Mouse (Mus musculus): ENCODE results near the gene Tepsin. TPM values are rescaled to one million over a fixed set of nuclear protein-coding genes. Genes with fewer than 3 reads are reported as not detected.

The Tepsin gene
- polyA plus RNA-seq (2015; fragmentation: Nextera tagmentation; extraction: Ambion mirVana) = 6.0 and 7.6 TPM in 2 replicates

DNA sequence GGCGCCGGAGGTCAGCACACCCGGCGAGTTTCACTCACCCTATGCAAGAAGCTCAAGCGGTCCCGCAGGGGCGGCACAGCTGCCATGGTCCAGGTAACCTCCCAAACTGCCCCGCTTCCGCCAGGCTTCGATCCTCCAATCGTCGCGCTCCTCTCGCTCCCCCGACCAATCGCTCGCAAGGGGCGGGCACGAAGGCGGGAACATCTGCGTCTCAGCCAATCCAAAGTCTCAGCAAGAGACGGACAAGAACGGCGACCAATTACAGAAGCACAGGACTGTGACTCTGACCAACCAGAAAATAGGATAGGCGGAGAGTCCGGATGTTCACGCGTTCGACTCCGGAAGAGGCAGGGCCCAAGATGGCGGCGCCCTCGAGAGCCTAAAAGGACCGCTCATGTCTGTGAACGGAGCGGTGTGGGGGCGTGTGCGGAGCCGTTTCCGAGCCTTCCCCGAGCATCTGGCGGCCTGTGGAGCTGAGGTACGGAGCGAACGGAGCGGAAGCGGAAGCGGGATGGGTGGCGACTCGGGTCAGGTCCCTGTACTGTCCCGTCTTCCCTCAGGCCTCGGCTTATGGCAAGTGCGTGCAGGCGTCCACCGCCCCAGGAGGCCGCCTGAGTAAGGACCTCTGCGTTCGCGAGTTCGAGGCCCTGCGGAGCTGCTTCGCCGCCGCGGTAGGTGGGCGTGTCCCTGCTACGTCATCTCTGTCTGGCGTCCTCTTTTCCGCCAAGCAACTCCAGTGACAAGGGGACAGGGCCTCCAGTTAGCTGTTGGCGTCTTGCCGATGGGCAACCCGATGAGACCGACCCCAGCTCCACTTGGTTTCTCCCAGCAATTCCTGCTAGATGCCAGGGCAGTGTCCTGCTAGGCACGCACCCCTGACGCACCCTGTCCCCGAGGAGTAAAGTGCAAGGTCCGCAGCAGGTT, at the start of gene Tepsin, which contains the start of gene Ndufaf8:
Tepsin (minus strand) TSS at position 144 of the 924 bp plus-strand sequence.
Ndufaf8 (plus strand) TSS at position 341 of the 924 bp plus-strand sequence.
- H3K27me3 ChIP-seq = no peaks in the 10 kb centered on the region
- WGBS (ENCODE audit: insufficient replicate concordance) = under 1% methylated on average over 77 of the region's 77 CpGs

DNA sequence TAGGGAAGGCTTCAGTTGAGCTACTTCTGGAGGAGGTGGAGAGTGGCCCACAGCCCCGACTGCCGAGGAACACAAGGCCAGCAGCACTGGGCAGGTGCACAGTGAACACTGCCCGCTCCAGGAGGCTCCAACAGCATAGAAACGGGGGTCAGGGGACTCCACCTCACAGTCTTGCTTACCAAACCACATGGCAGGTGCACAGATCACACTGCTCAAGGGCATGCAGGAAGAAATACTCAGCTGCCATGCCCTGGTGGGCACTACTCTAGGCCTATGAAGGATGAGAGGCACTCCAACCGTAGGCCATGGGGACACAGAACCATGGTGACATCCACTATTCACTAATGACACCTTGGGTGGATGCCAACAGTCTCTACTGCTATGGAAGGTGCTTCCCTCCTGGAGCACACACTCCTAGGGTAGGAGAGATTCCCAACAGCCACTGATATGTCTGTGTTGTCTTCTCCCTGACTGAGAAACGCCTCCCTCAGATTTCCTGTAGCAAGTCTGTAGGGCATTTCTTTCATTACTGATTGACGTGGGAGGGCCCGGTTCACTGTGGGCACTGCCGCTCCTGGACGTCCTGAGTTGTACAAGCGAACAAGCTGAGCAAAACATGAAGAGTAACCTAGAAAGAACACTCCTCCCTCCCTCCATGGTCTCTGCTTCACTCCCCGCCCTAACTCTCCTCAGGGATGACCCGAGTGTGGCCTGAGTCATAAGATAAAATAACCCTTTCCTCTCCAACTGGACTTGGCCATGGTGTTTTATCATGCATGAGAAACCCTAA, 45.4 kb upstream of the Tepsin start:
- H3K9ac ChIP-seq = no peak overlapping the region
- peaks cover 46% of the 10 kb centered on the region for H3K36me3 ChIP-seq (replicated peaks)
- H3K4me1 ChIP-seq (replicated peaks) = peaks cover 65% of the 10 kb centered on the region
- H3K27ac ChIP-seq (replicated peaks) = 0 out of 2 replicates have a peak overlapping the region, but pooled peaks have one; percentile 6
- no peaks in the 10 kb centered on the region for H3K27me3 ChIP-seq
- no peak for ATAC-seq (ENCODE audit: insufficient read depth)
- WGBS (ENCODE audit: insufficient replicate concordance) = 62% methylated on average over 13 of the region's 13 CpGs
- no peak overlapping the region for H3K4me3 ChIP-seq (replicated peaks)
- no peak overlapping the region for H3K4me2 ChIP-seq
- H3K9me3 ChIP-seq (replicated peaks) = no peaks in the 10 kb centered on the region

More for the DNA sequence above, at the start of gene Tepsin, which contains the start of gene Ndufaf8:
- H3K9ac ChIP-seq = peak within 1 kb of the TSS; percentile 88
- H3K4me1 ChIP-seq (replicated peaks) = peaks cover 25% of the 10 kb centered on the region
- H3K4me2 ChIP-seq = peak within 1 kb of the TSS; percentile 95
- peak; percentile 96 for ATAC-seq (ENCODE audit: insufficient read depth)
- peak within 1 kb of the TSS; percentile 93 for H3K4me3 ChIP-seq (replicated peaks)
- H3K36me3 ChIP-seq (replicated peaks) = peaks cover 20% of the 10 kb centered on the region
- no peaks in the 10 kb centered on the region for H3K9me3 ChIP-seq (replicated peaks)
- H3K27ac ChIP-seq (replicated peaks) = peak within 1 kb of the TSS; percentile 91

DNA sequence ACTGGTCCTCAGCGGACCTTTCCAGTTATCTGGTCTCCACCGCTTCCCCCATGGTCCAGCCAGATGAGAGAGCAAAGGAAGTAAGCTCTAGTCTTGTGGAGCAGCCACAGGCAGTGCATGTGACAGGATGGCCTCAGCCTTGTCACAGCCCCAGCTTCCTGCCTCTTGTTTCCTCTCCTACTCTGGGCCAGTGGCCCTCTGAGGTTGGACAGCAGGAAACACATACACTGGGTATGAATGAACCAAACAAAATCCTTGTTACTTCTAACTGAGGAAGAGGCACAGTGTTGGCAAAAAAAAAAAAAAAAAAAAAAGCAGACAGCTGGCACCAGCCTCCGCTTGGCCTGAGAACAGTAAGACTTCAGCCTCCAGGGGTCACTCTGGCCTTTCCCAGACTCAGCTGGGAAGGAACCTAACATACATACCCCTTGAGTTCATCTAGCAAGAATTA, 44.1 kb upstream of the Tepsin start:
- H3K4me3 ChIP-seq (replicated peaks) = no peak overlapping the region
- peaks cover 68% of the 10 kb centered on the region for H3K4me1 ChIP-seq (replicated peaks)
- WGBS (ENCODE audit: insufficient replicate concordance) = 44% methylated on average over 3 of the region's 3 CpGs
- no peak overlapping the region for H3K9ac ChIP-seq
- peak; percentile 66 for ATAC-seq (ENCODE audit: insufficient read depth)
- H3K27me3 ChIP-seq = no peaks in the 10 kb centered on the region
- peaks cover 52% of the 10 kb centered on the region for H3K36me3 ChIP-seq (replicated peaks)
- peak overlapping the region; percentile 45; the same call in 1 of the 2 replicates for H3K27ac ChIP-seq (replicated peaks)
- no peaks in the 10 kb centered on the region for H3K9me3 ChIP-seq (replicated peaks)
- no peak overlapping the region for H3K4me2 ChIP-seq

DNA sequence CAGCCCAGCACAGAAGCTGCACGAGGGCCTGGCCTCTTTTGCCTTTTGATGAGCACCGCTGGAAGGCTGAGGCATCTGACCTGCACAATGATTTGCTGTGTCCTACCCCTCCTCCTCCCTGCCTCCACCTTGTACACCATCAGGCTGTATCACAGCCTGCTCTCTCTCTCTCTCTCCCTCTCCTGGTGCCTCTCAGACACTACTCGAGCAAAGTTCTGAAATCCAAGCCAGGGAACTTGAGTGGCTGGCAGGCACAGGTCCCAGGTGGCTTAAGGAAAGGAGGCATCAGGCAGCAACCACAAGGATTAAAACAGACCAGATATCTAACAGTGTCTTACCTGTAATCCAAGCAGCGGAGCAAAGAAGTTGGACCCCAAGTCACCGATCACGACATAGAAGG, 41.7 kb upstream of the Tepsin start:
- no peak for ATAC-seq (ENCODE audit: insufficient read depth)
- 63% methylated on average over 6 of the region's 6 CpGs for WGBS (ENCODE audit: insufficient replicate concordance)
- Histone ChIP-seq H3K4me3 (replicated peaks) (no peak overlapping the region), H3K27ac (replicated peaks) (0 out of 2 replicates have a peak overlapping the region, but pooled peaks have one; percentile 14), H3K27me3 (no peaks in the 10 kb centered on the region), H3K36me3 (replicated peaks) (peaks cover 40% of the 10 kb centered on the region), H3K4me1 (replicated peaks) (peaks cover 82% of the 10 kb centered on the region), H3K9me3 (replicated peaks) (no peaks in the 10 kb centered on the region), H3K4me2 (no peak overlapping the region), H3K9ac (no peak overlapping the region)

DNA sequence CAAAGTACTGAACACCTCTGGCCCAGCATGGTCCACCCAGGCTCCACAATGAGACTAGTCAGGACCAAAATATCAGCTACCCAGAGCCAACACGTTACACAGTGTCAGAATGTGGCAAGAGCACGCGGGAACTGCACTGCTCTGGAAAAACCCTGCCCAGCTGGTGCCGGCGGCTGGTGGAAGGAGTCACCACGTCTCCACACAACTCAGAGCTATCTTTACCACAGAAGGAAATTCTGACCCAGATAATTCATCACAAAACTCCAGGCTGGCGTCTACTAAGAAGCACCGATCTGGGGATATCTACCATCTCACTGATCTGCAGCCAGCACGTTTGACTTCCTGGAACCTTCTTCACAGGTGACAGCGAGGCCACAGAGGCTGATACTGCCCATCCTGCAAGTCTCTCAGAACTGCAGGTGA, 40.8 kb upstream of the Tepsin start:
- 21% methylated on average over 10 of the region's 10 CpGs for WGBS (ENCODE audit: insufficient replicate concordance)
- H3K9me3 ChIP-seq (replicated peaks) = no peaks in the 10 kb centered on the region
- H3K4me2 ChIP-seq = no peak overlapping the region
- ATAC-seq (ENCODE audit: insufficient read depth) = 0 out of 2 replicates have a peak, but pooled peaks have one; percentile 4
- H3K4me1 ChIP-seq (replicated peaks) = peaks cover 85% of the 10 kb centered on the region
- H3K36me3 ChIP-seq (replicated peaks) = peaks cover 46% of the 10 kb centered on the region
- no peak overlapping the region for H3K9ac ChIP-seq
- 0 out of 2 replicates have a peak overlapping the region, but pooled peaks have one; percentile 19 for H3K27ac ChIP-seq (replicated peaks)
- H3K27me3 ChIP-seq = no peaks in the 10 kb centered on the region
- no peak overlapping the region for H3K4me3 ChIP-seq (replicated peaks)

DNA sequence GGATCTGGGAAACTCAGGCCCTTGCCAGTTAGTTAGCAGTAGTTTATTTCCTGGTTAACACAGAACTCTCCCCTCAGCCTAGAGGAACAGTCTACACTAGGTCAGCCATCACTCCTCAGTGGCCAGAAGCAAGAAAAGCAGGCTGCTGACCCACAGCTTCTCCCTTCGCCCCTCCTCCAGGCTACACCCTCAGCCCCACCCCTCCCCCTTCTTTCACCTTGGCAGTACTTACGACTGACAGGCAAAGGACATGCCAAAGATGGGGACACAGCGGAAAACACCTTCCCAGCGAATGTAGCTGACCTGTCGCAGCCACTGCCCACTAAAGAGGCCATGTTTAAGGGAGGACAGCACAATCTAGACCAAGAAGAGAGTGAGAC, 39.1 kb upstream of the Tepsin start:
- H3K27me3 ChIP-seq = no peaks in the 10 kb centered on the region
- no peak for ATAC-seq (ENCODE audit: insufficient read depth)
- peaks cover 50% of the 10 kb centered on the region for H3K36me3 ChIP-seq (replicated peaks)
- H3K27ac ChIP-seq (replicated peaks) = peak overlapping the region; percentile 77
- no peak overlapping the region for H3K9ac ChIP-seq
- peak overlapping the region; percentile 49 for H3K4me2 ChIP-seq
- peaks cover 68% of the 10 kb centered on the region for H3K4me1 ChIP-seq (replicated peaks)
- WGBS (ENCODE audit: insufficient replicate concordance) = 51% methylated on average over 5 of the region's 5 CpGs
- H3K9me3 ChIP-seq (replicated peaks) = no peaks in the 10 kb centered on the region
- no peak overlapping the region for H3K4me3 ChIP-seq (replicated peaks)

DNA sequence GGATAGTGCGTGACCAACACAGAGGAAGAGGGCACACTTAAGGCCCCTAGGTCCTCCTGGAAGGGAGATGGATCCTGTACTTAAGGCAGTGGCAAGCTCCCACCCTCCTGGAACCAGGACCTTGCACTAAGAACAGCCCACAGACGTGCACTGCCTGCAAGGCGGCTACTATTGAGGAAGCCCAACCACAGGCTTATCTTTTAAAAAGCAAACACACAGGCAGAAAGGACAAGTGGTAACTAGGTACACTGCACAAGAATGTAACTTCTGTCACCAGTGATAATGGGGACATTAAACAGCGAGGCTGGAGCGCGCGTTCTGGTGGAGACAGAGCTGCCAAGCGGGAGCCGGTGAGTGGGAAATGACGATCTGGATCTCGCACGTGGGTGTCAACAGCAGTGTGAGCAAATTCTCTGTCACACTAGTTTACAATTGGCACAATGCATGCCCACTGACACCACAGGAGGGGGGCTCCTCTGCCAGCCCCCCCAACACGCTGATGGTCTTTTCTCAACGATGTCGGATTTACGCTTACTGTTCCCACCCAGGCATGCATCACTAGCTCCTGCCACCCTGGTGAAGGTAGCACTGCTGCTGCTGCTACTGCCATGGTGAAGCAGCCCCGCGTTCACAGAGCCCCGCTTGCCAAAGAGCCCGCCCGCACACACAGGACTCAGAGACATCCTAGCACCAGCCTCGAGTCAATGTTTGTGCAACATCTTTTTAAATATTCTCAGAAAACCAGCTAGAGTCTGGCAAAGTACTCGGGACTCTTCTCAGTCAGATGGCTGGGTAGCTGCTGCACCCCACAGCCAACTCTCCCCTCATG, 38.5 kb upstream of the Tepsin start:
- H3K9me3 ChIP-seq (replicated peaks) = no peaks in the 10 kb centered on the region
- H3K4me3 ChIP-seq (replicated peaks) = no peak overlapping the region
- peak; percentile 75 for ATAC-seq (ENCODE audit: insufficient read depth)
- peaks cover 56% of the 10 kb centered on the region for H3K36me3 ChIP-seq (replicated peaks)
- no peaks in the 10 kb centered on the region for H3K27me3 ChIP-seq
- H3K4me2 ChIP-seq = peak overlapping the region; percentile 49
- WGBS (ENCODE audit: insufficient replicate concordance) = 30% methylated on average over 23 of the region's 23 CpGs
- peaks cover 63% of the 10 kb centered on the region for H3K4me1 ChIP-seq (replicated peaks)
- peak overlapping the region; percentile 77 for H3K27ac ChIP-seq (replicated peaks)
- no peak overlapping the region for H3K9ac ChIP-seq

DNA sequence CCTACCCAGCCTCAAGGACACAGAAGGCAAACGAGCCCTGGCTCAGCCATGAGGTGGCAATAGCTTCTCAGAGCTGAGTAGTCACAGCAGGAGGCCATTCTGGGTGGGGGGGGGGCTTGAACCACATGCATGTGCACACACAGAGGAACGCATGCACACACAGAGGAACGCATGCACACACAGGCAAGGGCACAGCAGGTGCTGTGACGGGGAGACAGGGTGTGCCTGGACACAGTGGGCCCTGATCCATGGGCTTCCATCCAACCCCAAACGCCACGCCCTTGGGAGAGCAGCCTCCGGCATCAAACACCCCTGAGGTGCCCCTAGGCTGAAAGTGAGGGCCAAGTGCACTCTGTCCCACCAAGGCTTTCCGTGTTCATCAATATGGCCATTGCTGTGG, 37.7 kb upstream of the Tepsin start:
- H3K27ac ChIP-seq (replicated peaks) = peak overlapping the region; percentile 77
- peaks cover 61% of the 10 kb centered on the region for H3K36me3 ChIP-seq (replicated peaks)
- ATAC-seq (ENCODE audit: insufficient read depth) = no peak
- H3K4me1 ChIP-seq (replicated peaks) = peaks cover 63% of the 10 kb centered on the region
- no peaks in the 10 kb centered on the region for H3K9me3 ChIP-seq (replicated peaks)
- peak overlapping the region; percentile 49 for H3K4me2 ChIP-seq
- no peak overlapping the region for H3K9ac ChIP-seq
- H3K4me3 ChIP-seq (replicated peaks) = no peak overlapping the region
- no peaks in the 10 kb centered on the region for H3K27me3 ChIP-seq
- WGBS (ENCODE audit: insufficient replicate concordance) = 74% methylated on average over 8 of the region's 8 CpGs

DNA sequence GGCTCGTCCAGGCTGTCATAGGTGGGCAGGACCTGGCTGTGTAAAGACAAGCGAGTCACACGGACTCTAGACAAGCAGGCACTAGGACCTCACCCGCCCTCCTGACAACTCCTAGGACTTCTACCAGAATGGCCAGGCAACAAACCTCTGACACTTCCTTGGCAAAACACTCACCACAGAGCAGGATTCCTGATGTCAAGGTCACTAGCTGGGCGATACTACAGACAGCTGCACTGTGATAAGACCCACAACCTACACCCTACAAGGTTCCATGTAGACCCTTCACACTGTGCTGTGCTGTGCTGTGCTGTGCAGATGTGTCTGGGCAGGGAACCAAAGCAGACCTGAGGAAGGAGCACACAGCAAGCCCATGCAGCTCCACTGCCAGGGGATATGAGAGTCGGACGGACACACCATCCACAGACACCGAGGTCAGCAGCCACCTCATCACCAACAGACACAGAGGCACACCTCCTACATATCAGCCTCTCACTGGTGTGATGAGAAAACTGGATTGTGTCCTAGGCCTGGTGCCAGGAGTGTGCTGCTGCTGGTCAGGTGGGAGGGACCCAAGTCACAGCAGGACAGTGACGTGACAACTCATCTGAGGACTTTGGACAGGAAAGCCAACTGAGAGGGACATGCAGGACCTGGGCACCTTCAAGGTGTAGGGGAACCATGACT, 36.5 kb upstream of the Tepsin start:
- H3K9me3 ChIP-seq (replicated peaks) = no peaks in the 10 kb centered on the region
- no peak overlapping the region for H3K9ac ChIP-seq
- H3K4me2 ChIP-seq = no peak overlapping the region
- WGBS (ENCODE audit: insufficient replicate concordance) = 64% methylated on average over 9 of the region's 9 CpGs
- H3K4me3 ChIP-seq (replicated peaks) = no peak overlapping the region
- H3K27ac ChIP-seq (replicated peaks) = peak overlapping the region; percentile 41; the same call in 1 of the 2 replicates
- peaks cover 56% of the 10 kb centered on the region for H3K4me1 ChIP-seq (replicated peaks)
- peaks cover 63% of the 10 kb centered on the region for H3K36me3 ChIP-seq (replicated peaks)
- peak; percentile 5; the same call in 1 of the 2 replicates for ATAC-seq (ENCODE audit: insufficient read depth)
- no peaks in the 10 kb centered on the region for H3K27me3 ChIP-seq

DNA sequence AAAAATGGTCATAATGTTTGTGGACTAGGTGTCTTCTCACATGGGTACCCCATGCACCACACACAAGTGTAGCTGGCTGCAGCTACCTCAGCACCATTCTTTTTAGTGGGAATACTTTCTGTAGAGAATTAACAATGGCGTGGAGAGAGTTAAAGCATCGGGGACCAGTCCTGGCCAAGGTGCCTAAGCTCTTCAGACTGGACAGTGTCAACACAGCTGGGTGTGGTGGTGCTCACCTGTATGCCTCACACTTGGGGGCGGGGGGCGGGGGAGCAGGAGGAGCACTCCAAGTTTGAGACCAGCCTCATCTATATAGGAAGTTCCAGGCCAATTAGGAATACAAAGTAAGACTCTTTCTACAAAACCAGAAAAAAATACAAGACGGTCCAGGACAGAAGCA, 35.6 kb upstream of the Tepsin start:
- H3K4me2 ChIP-seq = no peak overlapping the region

More for the DNA sequence above, 35.6 kb upstream of the Tepsin start:
- 78% methylated on average over 5 of the region's 5 CpGs for WGBS (ENCODE audit: insufficient replicate concordance)
- Histone ChIP-seq H3K27me3 (no peaks in the 10 kb centered on the region), H3K36me3 (replicated peaks) (peaks cover 63% of the 10 kb centered on the region), H3K9ac (no peak overlapping the region), H3K9me3 (replicated peaks) (no peaks in the 10 kb centered on the region), H3K4me3 (replicated peaks) (no peak overlapping the region), H3K27ac (replicated peaks) (no peak overlapping the region), H3K4me1 (replicated peaks) (peaks cover 47% of the 10 kb centered on the region)
- no peak for ATAC-seq (ENCODE audit: insufficient read depth)
